Mouse (Mus musculus): Measurements from ENCODE around the gene Prss30.

DNA sequence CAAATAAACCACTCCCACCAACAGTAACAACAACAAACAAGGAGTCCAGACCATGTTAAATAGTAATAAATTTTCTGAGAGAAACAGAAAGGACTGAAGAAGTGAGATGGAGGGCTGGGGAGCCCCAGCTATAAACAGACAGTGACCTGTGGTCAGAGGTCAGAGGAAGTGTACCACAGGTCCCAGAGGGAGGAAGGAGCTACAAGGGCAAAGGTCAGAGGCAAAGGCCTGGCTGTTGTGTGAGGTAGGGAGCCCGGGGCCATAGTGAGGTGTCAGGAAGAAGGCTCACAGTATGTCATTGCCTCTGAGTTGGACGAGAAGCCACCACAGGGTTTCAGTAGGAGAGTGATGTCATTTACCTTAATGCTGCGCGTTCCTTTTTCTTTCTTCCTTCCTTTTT lies 2.5 kb upstream of the Prss30 start:
- TF ChIP-seq POLR2A (IDR thresholded peaks at IDR 0.05; ENCODE audit: borderline replicate concordance, low read depth, low read length) (no peak), CTCF (IDR thresholded peaks at IDR 0.05; ENCODE audit: low read depth, low read length) (no peak)

Data from bone marrow macrophage, adult 2 months (primary cell).